Mouse (Mus musculus) limb, embryonic 10.5 days (tissue): ENCODE measurements around the gene Metap1d. TPM values are rescaled to one million over a fixed set of nuclear protein-coding genes. Genes with fewer than 3 reads are reported as not detected.

ENCODE experiments used
- DNase-seq: peaks from one replicate; pipeline ENCODE4 v3.0.0-alpha.2; 2017; ENCODE audit warnings: low spot score
- H3K27ac ChIP-seq: fragments of 300-500 bp; sonication (generic); 2 replicates; pipeline ENCODE4 v1.5.1; 2016; ENCODE audit warnings: mild to moderate bottlenecking
- H3K27me3 ChIP-seq: fragments of 300-500 bp; sonication (generic); 2 replicates; pipeline ENCODE4 v1.6.1; 2016; ENCODE audit warnings: low read depth, mild to moderate bottlenecking; ENCODE audit not compliant: poor library complexity, severe bottlenecking
- H3K36me3 ChIP-seq: fragments of 300-500 bp; sonication (generic); 2 replicates; pipeline ENCODE4 v1.6.1; 2016; ENCODE audit warnings: mild to moderate bottlenecking, moderate library complexity
- H3K4me1 ChIP-seq: fragments of 300-500 bp; sonication (generic); 2 replicates; pipeline ENCODE4 v1.6.1; 2016
- H3K4me3 ChIP-seq: fragments of 300-500 bp; sonication (generic); 2 replicates; pipeline ENCODE4 v1.5.1; 2016; ENCODE audit warnings: mild to moderate bottlenecking, moderate library complexity
- H3K9me3 ChIP-seq: fragments of 300-500 bp; sonication (generic); replicated peaks from 2 replicates; pipeline ENCODE4 v1.6.1; 2016; ENCODE audit warnings: mild to moderate bottlenecking
- WGBS: fragments of 180-500 bp; shearing (Covaris S2); methylation state at CpG from one replicate; pipeline ENCODE4 v1.1.7; 2016; 5-methylcytosine and 5-hydroxymethylcytosine counted together
- polyA plus RNA-seq: library from polyadenylated mRNA; unstranded; fragments of >200 nt; fragmentation: Nextera tagmentation; extraction: Ambion mirVana; gene quantifications from 2 replicates; pipeline ENCODE4 v1.2.1, GENCODE M21; 2016

The Metap1d gene
- polyA plus RNA-seq, 1 experiment from 2014 or later, result 28.8 TPM

DNA sequence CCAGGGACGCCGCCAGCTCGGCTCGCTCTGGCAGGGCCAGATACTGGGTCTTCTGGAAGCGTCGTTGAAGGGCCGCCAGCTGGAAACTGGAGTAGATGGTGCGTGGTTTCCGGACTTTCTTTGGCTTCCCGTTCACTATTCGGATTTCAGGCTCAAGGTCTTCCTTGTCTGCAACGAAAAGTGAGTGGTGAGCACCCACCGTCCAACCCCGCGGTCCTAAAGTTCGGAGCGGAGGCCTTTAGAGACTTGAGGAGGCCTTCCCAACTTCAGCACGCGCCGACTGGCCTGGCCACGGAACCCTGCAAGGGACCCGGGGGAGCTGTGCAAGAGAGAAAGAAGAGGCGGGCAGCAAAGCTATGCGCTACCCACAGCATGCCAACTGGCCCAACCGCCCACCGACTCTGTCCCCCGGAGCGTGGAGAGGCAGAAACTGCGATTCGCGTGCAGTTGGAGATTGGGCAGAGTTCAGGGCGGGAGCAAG lies 92.4 kb downstream of the Metap1d start:
- Histone ChIP-seq H3K9me3 (no peaks in the 10 kb centered on the region), H3K27ac (peak overlapping the region; percentile 70), H3K4me1 (peaks cover 67% of the 10 kb centered on the region), H3K36me3 (no peaks in the 10 kb centered on the region), H3K27me3 (peaks cover 94% of the 10 kb centered on the region), H3K4me3 (peak overlapping the region; percentile 68)
- no peak for DNase-seq
- WGBS, result under 1% methylated on average over 32 of the region's 32 CpGs

DNA sequence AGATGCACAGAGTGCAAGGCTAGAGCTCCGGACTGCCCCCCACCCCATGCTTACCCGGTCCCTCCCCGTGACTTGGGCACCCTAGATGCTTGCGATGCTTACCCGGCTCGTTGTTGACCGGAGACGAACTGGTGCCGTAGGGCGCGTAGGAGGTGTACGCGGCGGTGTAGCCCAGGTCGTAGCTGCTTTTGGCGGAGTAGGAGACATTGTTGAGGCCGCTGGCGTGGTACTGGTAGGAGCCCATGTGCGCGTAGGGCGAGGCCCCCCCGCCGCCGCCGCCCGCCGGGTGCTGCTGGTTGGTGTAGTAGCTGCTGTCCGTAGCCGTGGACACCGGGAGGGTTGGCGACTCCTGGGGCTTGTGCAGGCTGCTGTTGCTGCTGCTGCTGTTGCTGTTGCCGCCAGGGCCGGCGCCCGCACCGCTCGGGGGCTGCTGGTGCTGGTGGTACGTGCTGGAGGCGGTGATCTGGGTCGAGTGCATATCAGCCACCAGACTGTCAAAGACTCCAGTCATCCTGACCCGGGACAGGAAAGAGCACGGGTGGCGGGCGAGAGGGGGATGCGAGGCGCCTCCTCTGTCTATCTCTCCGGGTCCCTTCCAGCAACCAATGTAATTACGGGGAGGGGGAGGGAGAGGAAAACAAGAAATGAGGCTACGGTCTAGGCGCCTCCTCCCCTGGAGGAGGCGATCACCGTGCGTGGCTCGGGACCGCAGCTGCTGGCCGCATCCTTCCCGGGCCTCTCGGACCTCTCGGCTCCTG lies 93.0 kb downstream of the Metap1d start:
- Histone ChIP-seq H3K27ac (peak overlapping the region; percentile 70), H3K4me3 (peak overlapping the region; percentile 68), H3K27me3 (peaks cover 94% of the 10 kb centered on the region), H3K4me1 (peaks cover 61% of the 10 kb centered on the region), H3K9me3 (no peaks in the 10 kb centered on the region), H3K36me3 (no peaks in the 10 kb centered on the region)
- peak; percentile 80 for DNase-seq
- WGBS, result under 1% methylated on average over 59 of the region's 59 CpGs

- Histone ChIP-seq H3K4me3 (peak within 1 kb of the TSS; percentile 68), H3K36me3 (no peaks in the 10 kb centered on the region), H3K27ac (peak within 1 kb of the TSS; percentile 70), H3K9me3 (no peaks in the 10 kb centered on the region), H3K27me3 (peaks cover 94% of the 10 kb centered on the region), H3K4me1 (peaks cover 61% of the 10 kb centered on the region)
- under 1% methylated on average over 37 of the region's 37 CpGs for WGBS
- DNase-seq, result peak; percentile 93
Observed at GRCm38 (mm10) chr2:71546640-71547071, 93.6 kb downstream of the Metap1d start, which contains the start of gene Dlx2. Gene Dlx2, minus strand, starts transcription at chr2:71546754.

GRCm38 (mm10) chr2:71547829-71548228 lies 94.8 kb downstream of the Metap1d start:
- 2% methylated on average over 8 of the region's 8 CpGs for WGBS

DNA sequence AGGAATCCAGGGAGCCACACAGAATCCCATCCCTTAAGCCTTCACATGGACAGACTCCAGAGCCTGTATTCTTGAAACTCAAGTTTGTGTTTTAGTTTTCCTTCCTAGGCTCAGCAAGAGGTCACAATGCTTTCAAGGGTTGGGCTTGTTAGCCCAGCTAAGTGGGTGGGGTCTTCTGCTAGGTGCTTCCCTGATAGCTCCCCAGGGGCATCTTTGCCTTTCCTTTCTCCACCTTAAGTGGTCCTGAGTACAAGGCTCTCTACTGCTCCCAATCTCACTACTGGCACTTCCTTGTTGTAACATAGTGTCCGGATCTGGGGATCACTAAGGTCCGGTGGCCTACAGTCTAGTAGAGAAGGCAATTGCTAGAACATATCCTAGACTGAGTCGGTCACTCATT lies 97.3 kb downstream of the Metap1d start:
- H3K36me3 ChIP-seq, result no peaks in the 10 kb centered on the region
- WGBS, result 22% methylated on average over 3 of the region's 3 CpGs
- no peak for DNase-seq
- H3K4me3 ChIP-seq, result no peak overlapping the region
- H3K27ac ChIP-seq, result no peak overlapping the region
- H3K4me1 ChIP-seq, result peaks cover 38% of the 10 kb centered on the region
- peaks cover 87% of the 10 kb centered on the region for H3K27me3 ChIP-seq
- no peaks in the 10 kb centered on the region for H3K9me3 ChIP-seq

More at GRCm38 (mm10) chr2:71547829-71548228, 94.8 kb downstream of the Metap1d start:
- H3K4me1 ChIP-seq, result peaks cover 58% of the 10 kb centered on the region
- H3K36me3 ChIP-seq, result no peaks in the 10 kb centered on the region
- H3K27me3 ChIP-seq, result peaks cover 94% of the 10 kb centered on the region
- DNase-seq, result peak; percentile 92
- no peak overlapping the region for H3K27ac ChIP-seq
- no peak overlapping the region for H3K4me3 ChIP-seq
- no peaks in the 10 kb centered on the region for H3K9me3 ChIP-seq

DNA sequence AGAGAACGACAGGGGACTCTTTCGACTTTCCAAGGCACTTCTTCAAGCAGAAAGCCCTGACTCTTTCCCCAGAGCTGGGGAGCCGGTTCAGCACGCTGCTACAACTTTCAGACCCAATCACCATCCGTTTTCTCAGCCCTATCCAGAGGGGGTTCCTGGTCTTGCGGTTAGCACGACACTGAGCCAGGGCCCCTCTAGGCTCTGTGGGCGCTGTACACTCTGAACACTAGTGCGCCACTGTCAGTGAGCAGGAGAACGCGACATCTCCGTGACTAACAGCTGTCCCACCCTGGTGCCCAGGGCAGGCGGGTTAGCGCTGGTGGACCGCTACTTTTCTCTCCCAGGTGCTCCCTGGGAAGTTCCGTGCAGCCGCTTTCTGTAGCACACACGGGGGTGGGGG lies 98.6 kb downstream of the Metap1d start:
- no peak for DNase-seq
- peaks cover 24% of the 10 kb centered on the region for H3K4me1 ChIP-seq

DNA sequence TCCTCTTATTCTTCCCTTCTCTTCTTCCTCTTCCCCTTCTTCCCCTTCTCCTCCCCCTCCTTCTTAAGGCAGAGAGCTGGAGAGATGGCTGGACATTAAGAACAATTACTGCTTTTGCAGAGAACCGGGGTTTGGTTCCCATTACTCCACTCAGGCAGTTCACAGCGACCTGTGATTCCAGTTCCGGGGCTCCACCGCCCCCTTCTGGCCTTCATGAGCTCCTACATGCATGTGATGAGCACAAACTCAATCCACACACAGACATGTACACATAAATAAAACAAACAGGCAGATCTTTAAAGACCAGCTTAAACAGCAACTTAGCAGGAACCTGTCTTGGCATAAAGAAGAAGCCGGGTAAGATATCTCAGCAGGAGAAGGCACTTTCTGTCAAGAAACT lies 103.0 kb downstream of the Metap1d start:
- Histone ChIP-seq H3K9me3 (no peaks in the 10 kb centered on the region), H3K4me1 (peaks cover 11% of the 10 kb centered on the region), H3K27me3 (peaks cover 36% of the 10 kb centered on the region), H3K27ac (no peak overlapping the region), H3K36me3 (no peaks in the 10 kb centered on the region), H3K4me3 (no peak overlapping the region)
- WGBS, result 65% methylated on average over 5 of the region's 5 CpGs
- DNase-seq, result no peak

More for the DNA sequence above, 98.6 kb downstream of the Metap1d start:
- Histone ChIP-seq H3K27me3 (peaks cover 73% of the 10 kb centered on the region), H3K27ac (no peak overlapping the region), H3K9me3 (no peaks in the 10 kb centered on the region), H3K36me3 (no peaks in the 10 kb centered on the region), H3K4me3 (peak overlapping the region; percentile 23; the same call in 1 of the 2 replicates)
- 1% methylated on average over 18 of the region's 18 CpGs for WGBS

- Histone ChIP-seq H3K27ac (no peak overlapping the region), H3K9me3 (no peaks in the 10 kb centered on the region), H3K4me3 (no peak overlapping the region), H3K27me3 (0 out of 2 replicates have a peak, but pooled peaks cover 3% of the 10 kb centered on the region), H3K36me3 (no peaks in the 10 kb centered on the region), H3K4me1 (no peaks in the 10 kb centered on the region)
- no peak for DNase-seq
- WGBS, result 67% methylated on average over 9 of the region's 9 CpGs
Observed at GRCm38 (mm10) chr2:71566466-71566865, 113.4 kb downstream of the Metap1d start.

DNA sequence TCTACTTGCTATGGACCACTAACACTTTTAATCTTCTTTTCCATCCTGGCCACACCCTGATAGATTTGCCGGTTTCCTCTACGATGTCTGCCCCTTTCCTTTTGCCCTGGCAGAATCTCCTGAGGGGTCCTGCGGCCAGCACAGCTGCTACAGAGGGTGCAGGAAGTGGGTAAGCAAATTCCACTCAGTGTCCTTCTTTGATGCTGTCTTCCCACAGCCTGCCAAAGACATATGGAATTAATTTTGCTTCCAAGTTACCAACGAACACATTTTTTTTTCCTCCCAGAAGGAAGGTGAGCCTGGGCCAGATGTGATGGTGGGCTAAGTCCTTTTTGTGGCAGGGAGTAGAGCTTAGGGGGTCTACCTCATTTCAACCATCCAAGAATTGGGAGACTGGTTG lies 120.7 kb downstream of the Metap1d start:
- Histone ChIP-seq H3K27ac (peak overlapping the region; percentile 69), H3K27me3 (0 out of 2 replicates have a peak, but pooled peaks cover 3% of the 10 kb centered on the region), H3K36me3 (no peaks in the 10 kb centered on the region), H3K4me1 (peaks cover 17% of the 10 kb centered on the region), H3K9me3 (no peaks in the 10 kb centered on the region), H3K4me3 (0 out of 2 replicates have a peak overlapping the region, but pooled peaks have one; percentile 4)
- 16% methylated on average over 4 of the region's 4 CpGs for WGBS
- DNase-seq, result peak; percentile 42

Other genes with a start within 250 kb of the Metap1d start
- 83.3 and 95.3 TPM in 2 replicates for gene Dync1i2, start 241.6 kb upstream of the Metap1d start, polyA plus RNA-seq
- 26.1 and 29.6 TPM in 2 replicates for gene Slc25a12, start 85.5 kb upstream of the Metap1d start, polyA plus RNA-seq
- 176 and 190 TPM in 2 replicates for gene Hat1, start 64.3 kb upstream of the Metap1d start, polyA plus RNA-seq
- gene Dlx1, start 74.8 kb downstream of the Metap1d start, polyA plus RNA-seq, result 5.7 and 9.0 TPM in 2 replicates
- gene Dlx2, start 93.5 kb downstream of the Metap1d start, polyA plus RNA-seq, result 4.9 and 7.2 TPM in 2 replicates